Mouse (Mus musculus): ENCODE measurements around the gene B130006D01Rik. TPM values are rescaled to one million over a fixed set of nuclear protein-coding genes. Genes with fewer than 3 reads are reported as not detected.

Gene B130006D01Rik
- polyA plus RNA-seq, 1 experiment from 2014 or later = 1.1 TPM

DNA sequence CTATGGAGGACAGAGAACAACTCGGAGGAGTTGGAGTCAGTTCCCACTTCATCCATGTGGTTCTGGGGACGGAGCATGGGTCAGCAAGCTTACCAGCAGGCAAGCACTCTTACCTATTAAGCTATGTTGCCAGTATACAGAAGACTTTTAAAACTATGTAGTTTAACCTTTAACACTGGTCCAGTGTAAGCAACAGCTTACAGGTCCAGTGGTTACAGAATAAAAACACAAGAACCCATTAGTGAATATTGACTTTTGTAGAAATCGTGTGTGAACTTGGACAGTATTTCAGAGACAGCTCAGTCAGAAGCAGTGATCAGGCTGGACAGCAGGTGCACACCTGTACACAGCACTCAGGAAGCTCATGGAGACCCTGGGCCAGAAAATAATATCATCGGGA, 1.1 kb downstream of the B130006D01Rik start:
- DNase-seq (ENCODE audit: low spot score) (no peak), ATAC-seq (replicated peaks; ENCODE audit: low FRiP score, low TSS enrichment, low read depth) (no peak)
- Histone ChIP-seq H3K9ac (ENCODE audit: low read length) (no peak overlapping the region), H3K27ac (ENCODE audit: low read depth) (no peak overlapping the region), H3K27me3 (replicated peaks; ENCODE audit: control insufficient read depth, insufficient read depth, low read length) (no peaks in the 10 kb centered on the region), H3K9me3 (ENCODE audit: control insufficient read depth, low read length) (no peaks in the 10 kb centered on the region), H3K4me2 (ENCODE audit: low read length) (no peak overlapping the region), H3K36me3 (ENCODE audit: control insufficient read depth, insufficient read depth, low read length) (no peaks in the 10 kb centered on the region), H3K4me1 (replicated peaks; ENCODE audit: control insufficient read depth, insufficient read depth, low read length) (no peaks in the 10 kb centered on the region), H3K4me3 (ENCODE audit: low read depth, low read length) (no peak overlapping the region)
- 92% methylated on average over 4 of the region's 4 CpGs for WGBS

DNA sequence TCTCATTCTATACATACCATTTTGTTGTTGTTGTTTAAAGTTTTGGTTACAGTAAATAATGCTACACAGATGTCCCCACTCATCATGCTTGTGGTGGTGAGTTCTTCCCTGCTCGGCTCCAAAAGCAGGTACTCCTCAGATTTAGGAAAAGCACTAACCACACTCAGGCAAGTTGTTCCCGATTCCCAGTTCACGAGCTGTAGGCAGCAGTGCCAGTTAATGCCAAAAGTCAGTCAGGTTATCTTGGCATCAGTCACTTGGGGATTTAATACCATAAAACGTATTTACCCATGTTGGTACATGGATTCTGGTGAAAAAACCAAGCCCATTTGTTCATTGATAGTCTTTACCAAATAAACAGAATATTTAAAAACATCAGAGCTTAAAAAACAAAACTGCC, 2.8 kb downstream of the B130006D01Rik start:
- H3K4me2 ChIP-seq (ENCODE audit: low read length) = no peak overlapping the region
- no peak for ATAC-seq (replicated peaks; ENCODE audit: low FRiP score, low TSS enrichment, low read depth)
- no peaks in the 10 kb centered on the region for H3K27me3 ChIP-seq (replicated peaks; ENCODE audit: control insufficient read depth, insufficient read depth, low read length)
- no peak overlapping the region for H3K27ac ChIP-seq (ENCODE audit: low read depth)
- WGBS = 77% methylated on average over 4 of the region's 4 CpGs
- H3K36me3 ChIP-seq (ENCODE audit: control insufficient read depth, insufficient read depth, low read length) = no peaks in the 10 kb centered on the region
- H3K9me3 ChIP-seq (ENCODE audit: control insufficient read depth, low read length) = no peaks in the 10 kb centered on the region
- H3K4me3 ChIP-seq (ENCODE audit: low read depth, low read length) = no peak overlapping the region
- H3K4me1 ChIP-seq (replicated peaks; ENCODE audit: control insufficient read depth, insufficient read depth, low read length) = no peaks in the 10 kb centered on the region
- no peak overlapping the region for H3K9ac ChIP-seq (ENCODE audit: low read length)
- no peak for DNase-seq (ENCODE audit: low spot score)

DNA sequence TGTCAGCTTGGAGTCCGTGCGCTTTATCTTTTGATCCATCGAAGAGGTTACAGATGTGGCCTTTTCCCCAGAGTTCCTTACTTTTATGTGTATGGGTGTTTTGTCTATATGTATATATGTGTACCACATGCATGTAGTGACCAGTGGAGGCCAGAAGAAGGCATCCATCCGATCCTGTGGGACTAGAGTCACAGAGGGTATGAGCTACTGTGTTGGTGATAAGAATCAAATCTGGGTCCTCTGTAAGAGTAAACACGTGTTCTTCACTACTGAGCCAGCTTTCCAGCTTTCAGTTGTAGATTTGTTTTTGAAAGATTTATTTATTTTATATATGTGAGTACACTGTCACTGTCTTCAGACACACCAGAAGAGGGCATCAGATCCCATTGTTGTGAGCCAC, 4.6 kb downstream of the B130006D01Rik start:
- no peaks in the 10 kb centered on the region for H3K4me1 ChIP-seq (replicated peaks; ENCODE audit: control insufficient read depth, insufficient read depth, low read length)
- WGBS = 93% methylated on average over 5 of the region's 5 CpGs
- no peak overlapping the region for H3K9ac ChIP-seq (ENCODE audit: low read length)
- no peak overlapping the region for H3K27ac ChIP-seq (ENCODE audit: low read depth)
- H3K36me3 ChIP-seq (ENCODE audit: control insufficient read depth, insufficient read depth, low read length) = no peaks in the 10 kb centered on the region
- H3K4me3 ChIP-seq (ENCODE audit: low read depth, low read length) = no peak overlapping the region
- ATAC-seq (replicated peaks; ENCODE audit: low FRiP score, low TSS enrichment, low read depth) = no peak
- H3K9me3 ChIP-seq (ENCODE audit: control insufficient read depth, low read length) = no peaks in the 10 kb centered on the region
- H3K4me2 ChIP-seq (ENCODE audit: low read length) = no peak overlapping the region
- no peak for DNase-seq (ENCODE audit: low spot score)
- H3K27me3 ChIP-seq (replicated peaks; ENCODE audit: control insufficient read depth, insufficient read depth, low read length) = no peaks in the 10 kb centered on the region

DNA sequence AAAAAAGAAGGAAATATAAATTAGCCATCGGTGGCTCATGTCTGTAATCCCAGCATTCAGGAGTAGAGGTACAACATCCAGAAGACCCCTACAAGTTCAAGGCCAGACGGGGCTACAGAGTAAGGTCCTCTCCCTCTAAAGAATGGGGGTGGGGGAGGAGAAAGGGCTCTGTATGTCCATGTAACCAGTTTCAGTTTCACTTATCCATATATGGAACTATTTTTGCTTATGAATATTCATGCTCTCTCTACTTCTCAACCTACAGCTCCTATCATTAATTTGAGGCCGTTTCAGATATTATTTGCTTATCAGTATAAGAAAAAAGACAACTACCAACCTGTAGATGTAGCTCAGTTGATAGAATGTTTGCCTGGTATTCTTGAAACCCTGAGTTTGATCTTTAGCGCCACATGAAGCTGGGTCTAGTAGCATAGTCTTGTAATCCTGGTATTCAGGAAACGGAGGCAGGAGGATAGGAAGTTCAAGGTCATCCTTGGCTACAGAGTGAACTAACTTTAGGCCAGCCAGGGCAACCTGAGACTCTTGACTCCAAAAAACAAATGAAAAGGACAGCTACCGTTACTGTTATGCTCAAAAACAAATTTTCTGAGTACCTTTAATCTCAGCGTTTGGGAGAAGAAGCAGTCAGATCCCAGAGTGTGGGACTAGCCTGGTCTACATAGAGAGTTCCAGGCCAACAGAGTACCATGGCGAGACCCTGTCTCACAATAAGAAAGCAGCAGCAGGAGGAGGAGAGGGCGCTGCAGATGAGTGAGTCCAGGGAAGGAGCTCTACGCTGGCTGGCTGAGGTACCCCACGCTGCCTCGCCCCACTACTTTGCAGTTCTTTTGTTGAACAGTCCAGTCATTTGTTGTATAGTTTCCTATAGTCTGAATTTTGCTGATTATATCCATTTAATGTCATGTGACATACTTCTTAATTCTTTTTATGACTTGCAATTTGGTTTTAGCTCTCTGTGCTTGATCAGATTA, 5.8 kb downstream of the B130006D01Rik start:
- no peaks in the 10 kb centered on the region for H3K9me3 ChIP-seq (ENCODE audit: control insufficient read depth, low read length)
- no peak overlapping the region for H3K4me3 ChIP-seq (ENCODE audit: low read depth, low read length)
- no peaks in the 10 kb centered on the region for H3K4me1 ChIP-seq (replicated peaks; ENCODE audit: control insufficient read depth, insufficient read depth, low read length)
- WGBS = 85% methylated on average over 12 of the region's 12 CpGs
- no peak overlapping the region for H3K4me2 ChIP-seq (ENCODE audit: low read length)
- DNase-seq (ENCODE audit: low spot score) (no peak), ATAC-seq (replicated peaks; ENCODE audit: low FRiP score, low TSS enrichment, low read depth) (no peak)
- H3K9ac ChIP-seq (ENCODE audit: low read length) = no peak overlapping the region
- no peak overlapping the region for H3K27ac ChIP-seq (ENCODE audit: low read depth)
- no peaks in the 10 kb centered on the region for H3K27me3 ChIP-seq (replicated peaks; ENCODE audit: control insufficient read depth, insufficient read depth, low read length)
- H3K36me3 ChIP-seq (ENCODE audit: control insufficient read depth, insufficient read depth, low read length) = no peaks in the 10 kb centered on the region

DNA sequence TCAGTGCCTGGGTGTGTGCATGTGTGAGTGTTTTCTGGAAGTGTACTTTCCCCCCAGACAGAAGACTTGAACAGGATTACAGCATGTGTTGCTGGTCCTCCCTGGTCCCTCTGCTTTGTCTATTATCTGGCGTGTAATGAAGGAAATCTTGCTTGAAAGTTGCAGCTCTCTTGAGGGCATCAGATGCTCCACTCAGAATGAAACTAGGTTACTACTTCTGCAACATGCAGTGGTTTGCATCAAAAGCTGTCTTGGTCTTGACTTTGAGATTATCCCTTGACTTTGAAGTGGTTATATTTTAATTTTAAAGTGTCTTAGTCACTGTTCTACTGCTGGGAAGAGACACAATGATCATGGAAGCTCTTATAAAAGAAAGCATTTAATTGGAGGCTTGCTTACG, 11.1 kb downstream of the B130006D01Rik start:
- no peak for ATAC-seq (replicated peaks; ENCODE audit: low FRiP score, low TSS enrichment, low read depth)
- 89% methylated on average over 2 of the region's 2 CpGs for WGBS
- Histone ChIP-seq H3K36me3 (ENCODE audit: control insufficient read depth, insufficient read depth, low read length) (no peaks in the 10 kb centered on the region), H3K27ac (ENCODE audit: low read depth) (no peak overlapping the region), H3K4me1 (replicated peaks; ENCODE audit: control insufficient read depth, insufficient read depth, low read length) (no peaks in the 10 kb centered on the region), H3K4me2 (ENCODE audit: low read length) (no peak overlapping the region), H3K9ac (ENCODE audit: low read length) (no peak overlapping the region), H3K4me3 (ENCODE audit: low read depth, low read length) (no peak overlapping the region), H3K9me3 (ENCODE audit: control insufficient read depth, low read length) (0 out of 2 replicates have a peak, but pooled peaks cover 2% of the 10 kb centered on the region), H3K27me3 (replicated peaks; ENCODE audit: control insufficient read depth, insufficient read depth, low read length) (no peaks in the 10 kb centered on the region)
- no peak for DNase-seq (ENCODE audit: low spot score)

DNA sequence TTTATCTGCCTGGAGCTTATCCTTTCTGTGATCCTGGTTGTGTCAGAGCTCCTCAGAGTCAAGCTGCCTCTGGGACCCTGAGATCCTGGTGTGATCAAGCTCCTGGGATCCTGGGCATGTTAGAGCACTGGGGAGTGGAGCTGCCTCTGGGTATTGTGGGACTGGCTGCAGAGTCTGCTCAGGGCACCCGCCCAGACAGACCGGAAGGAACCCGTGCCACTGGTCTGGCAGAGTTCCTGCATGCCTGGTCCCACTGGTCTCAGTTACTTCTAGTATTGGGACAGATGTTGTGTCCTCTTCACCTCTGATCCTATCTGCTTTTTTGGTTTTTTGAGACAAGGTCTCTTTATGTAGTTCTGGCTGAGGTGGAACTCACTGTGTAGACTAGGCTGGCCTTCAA, 14.4 kb downstream of the B130006D01Rik start:
- DNase-seq (ENCODE audit: low spot score) = no peak
- no peak overlapping the region for H3K27ac ChIP-seq (ENCODE audit: low read depth)
- ATAC-seq (replicated peaks; ENCODE audit: low FRiP score, low TSS enrichment, low read depth) = no peak

DNA sequence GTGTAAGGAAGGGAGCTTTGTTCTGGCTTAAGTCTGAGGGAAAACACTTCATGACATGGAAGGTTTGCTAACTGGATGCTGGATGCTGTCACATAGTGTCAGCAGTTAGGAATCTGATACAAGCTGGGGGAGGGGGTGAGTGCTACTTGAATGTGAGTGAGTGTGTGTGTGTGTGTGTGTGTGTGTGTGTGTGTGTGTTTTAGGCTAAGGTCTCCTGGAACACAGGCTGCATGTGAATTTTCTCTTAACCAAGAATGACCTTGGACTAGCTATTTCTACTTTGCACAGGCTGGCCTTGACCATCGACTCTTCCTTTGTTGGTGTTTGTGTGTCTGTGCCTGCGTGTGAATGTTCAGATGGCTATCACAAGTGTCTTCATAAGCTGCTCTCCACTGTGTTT, 21.1 kb downstream of the B130006D01Rik start:
- 86% methylated on average over 2 of the region's 2 CpGs for WGBS
- Histone ChIP-seq H3K4me3 (ENCODE audit: low read depth, low read length) (no peak overlapping the region), H3K27me3 (replicated peaks; ENCODE audit: control insufficient read depth, insufficient read depth, low read length) (no peaks in the 10 kb centered on the region), H3K4me1 (replicated peaks; ENCODE audit: control insufficient read depth, insufficient read depth, low read length) (0 out of 2 replicates have a peak, but pooled peaks cover 7% of the 10 kb centered on the region), H3K36me3 (ENCODE audit: control insufficient read depth, insufficient read depth, low read length) (peaks cover 14% of the 10 kb centered on the region), H3K9ac (ENCODE audit: low read length) (no peak overlapping the region), H3K9me3 (ENCODE audit: control insufficient read depth, low read length) (no peaks in the 10 kb centered on the region), H3K27ac (ENCODE audit: low read depth) (no peak overlapping the region), H3K4me2 (ENCODE audit: low read length) (no peak overlapping the region)
- DNase-seq (ENCODE audit: low spot score) (no peak), ATAC-seq (replicated peaks; ENCODE audit: low FRiP score, low TSS enrichment, low read depth) (no peak)

More for the DNA sequence above, 14.4 kb downstream of the B130006D01Rik start:
- Histone ChIP-seq H3K4me3 (ENCODE audit: low read depth, low read length) (no peak overlapping the region), H3K4me2 (ENCODE audit: low read length) (no peak overlapping the region), H3K4me1 (replicated peaks; ENCODE audit: control insufficient read depth, insufficient read depth, low read length) (no peaks in the 10 kb centered on the region), H3K27me3 (replicated peaks; ENCODE audit: control insufficient read depth, insufficient read depth, low read length) (no peaks in the 10 kb centered on the region), H3K9ac (ENCODE audit: low read length) (no peak overlapping the region), H3K36me3 (ENCODE audit: control insufficient read depth, insufficient read depth, low read length) (no peaks in the 10 kb centered on the region), H3K9me3 (ENCODE audit: control insufficient read depth, low read length) (0 out of 2 replicates have a peak, but pooled peaks cover 2% of the 10 kb centered on the region)
- WGBS = 89% methylated on average over 3 of the region's 3 CpGs

DNA sequence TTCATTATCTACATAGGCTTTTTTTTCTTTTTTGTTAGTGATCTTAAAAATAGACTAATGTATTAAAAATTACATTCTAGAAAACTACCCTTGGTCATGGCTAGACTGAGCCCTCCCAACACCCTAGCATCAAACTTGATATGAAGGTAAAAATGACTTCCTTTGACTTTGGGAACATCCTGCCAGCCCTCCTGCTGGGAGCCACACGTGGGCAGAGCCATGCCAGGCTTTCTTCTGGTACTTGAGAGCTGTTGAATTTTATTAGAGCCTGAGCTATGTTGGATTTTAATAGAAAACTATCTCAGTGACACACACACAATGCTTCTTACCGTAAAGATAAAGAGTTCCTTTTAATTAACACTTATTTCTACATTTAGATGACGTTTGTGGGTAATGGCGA, 23.4 kb downstream of the B130006D01Rik start:
- DNase-seq (ENCODE audit: low spot score) (no peak), ATAC-seq (replicated peaks; ENCODE audit: low FRiP score, low TSS enrichment, low read depth) (no peak)
- Histone ChIP-seq H3K4me1 (replicated peaks; ENCODE audit: control insufficient read depth, insufficient read depth, low read length) (0 out of 2 replicates have a peak, but pooled peaks cover 7% of the 10 kb centered on the region), H3K36me3 (ENCODE audit: control insufficient read depth, insufficient read depth, low read length) (peaks cover 25% of the 10 kb centered on the region), H3K4me3 (ENCODE audit: low read depth, low read length) (no peak overlapping the region), H3K27ac (ENCODE audit: low read depth) (no peak overlapping the region), H3K9me3 (ENCODE audit: control insufficient read depth, low read length) (no peaks in the 10 kb centered on the region), H3K9ac (ENCODE audit: low read length) (no peak overlapping the region), H3K4me2 (ENCODE audit: low read length) (no peak overlapping the region), H3K27me3 (replicated peaks; ENCODE audit: control insufficient read depth, insufficient read depth, low read length) (no peaks in the 10 kb centered on the region)
- 84% methylated on average over 4 of the region's 4 CpGs for WGBS

DNA sequence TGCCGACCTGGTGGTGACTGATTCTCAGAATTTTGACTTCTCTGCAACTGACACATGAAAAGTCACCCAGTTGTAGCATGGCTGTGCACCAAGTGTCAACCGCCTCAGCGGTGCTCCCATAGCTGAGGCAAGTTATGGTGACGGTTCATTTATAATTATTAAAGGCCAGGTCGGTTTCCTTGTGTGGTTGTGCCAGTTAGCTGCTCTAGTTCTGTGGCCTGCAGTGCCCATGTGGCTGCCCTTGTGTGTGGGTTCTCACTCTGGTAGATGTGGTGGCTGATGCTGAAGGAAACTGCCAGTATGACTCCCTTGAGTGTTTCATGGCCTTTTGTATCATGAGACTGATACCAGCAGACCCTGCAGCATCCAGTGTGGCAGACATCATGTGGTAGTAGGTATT, 24.9 kb downstream of the B130006D01Rik start:
- DNase-seq (ENCODE audit: low spot score) = no peak
- peaks cover 34% of the 10 kb centered on the region for H3K36me3 ChIP-seq (ENCODE audit: control insufficient read depth, insufficient read depth, low read length)
- H3K9ac ChIP-seq (ENCODE audit: low read length) = no peak overlapping the region
- 0 out of 2 replicates have a peak, but pooled peaks cover 7% of the 10 kb centered on the region for H3K4me1 ChIP-seq (replicated peaks; ENCODE audit: control insufficient read depth, insufficient read depth, low read length)
- no peaks in the 10 kb centered on the region for H3K27me3 ChIP-seq (replicated peaks; ENCODE audit: control insufficient read depth, insufficient read depth, low read length)
- ATAC-seq (replicated peaks; ENCODE audit: low FRiP score, low TSS enrichment, low read depth) = no peak
- 81% methylated on average over 5 of the region's 5 CpGs for WGBS
- no peak overlapping the region for H3K4me3 ChIP-seq (ENCODE audit: low read depth, low read length)
- H3K4me2 ChIP-seq (ENCODE audit: low read length) = no peak overlapping the region
- H3K9me3 ChIP-seq (ENCODE audit: control insufficient read depth, low read length) = no peaks in the 10 kb centered on the region
- H3K27ac ChIP-seq (ENCODE audit: low read depth) = no peak overlapping the region

Measured in intestine, embryonic 14.5 days (tissue).